Mouse (Mus musculus): ENCODE data around the gene Ephb2.

Gene Ephb2

GRCm38 (mm10) chr4:136731761-136732160, 104.0 kb downstream of the Ephb2 start:
- no peak for DNase-seq (ENCODE audit: low spot score in 2 of 2)

GRCm38 (mm10) chr4:136731008-136731609, 104.7 kb downstream of the Ephb2 start:
- DNase-seq (ENCODE audit: low spot score in 2 of 2) = no peak

- DNase-seq (ENCODE audit: low spot score in 2 of 2) = no peak
Observed at GRCm38 (mm10) chr4:136730501-136730900, 105.3 kb downstream of the Ephb2 start.

- DNase-seq (ENCODE audit: low spot score in 2 of 2) = no peak
Observed at GRCm38 (mm10) chr4:136729574-136729973, 106.2 kb downstream of the Ephb2 start.

GRCm38 (mm10) chr4:136726941-136727340, 108.8 kb downstream of the Ephb2 start:
- DNase-seq (ENCODE audit: low spot score in 2 of 2) = no peak

- no peak for DNase-seq (ENCODE audit: low spot score in 2 of 2)
Observed at GRCm38 (mm10) chr4:136724731-136725130, 111.1 kb downstream of the Ephb2 start.

GRCm38 (mm10) chr4:136722361-136723082, 113.3 kb downstream of the Ephb2 start:
- DNase-seq (ENCODE audit: low spot score in 2 of 2) = no peak

- DNase-seq (ENCODE audit: low spot score in 2 of 2) = no peak
Observed at GRCm38 (mm10) chr4:136721937-136722336, 113.9 kb downstream of the Ephb2 start.

GRCm38 (mm10) chr4:136720025-136720424, 115.8 kb downstream of the Ephb2 start:
- no peak for DNase-seq (ENCODE audit: low spot score in 2 of 2)

- no peak for DNase-seq (ENCODE audit: low spot score in 2 of 2)
Observed at GRCm38 (mm10) chr4:136718193-136718986, 117.4 kb downstream of the Ephb2 start.

GRCm38 (mm10) chr4:136716561-136716972, 119.2 kb downstream of the Ephb2 start:
- DNase-seq (ENCODE audit: low spot score in 2 of 2) = no peak

GRCm38 (mm10) chr4:136714530-136714929, 121.3 kb downstream of the Ephb2 start:
- DNase-seq (ENCODE audit: low spot score in 2 of 2) = no peak

GRCm38 (mm10) chr4:136713889-136714288, 121.9 kb downstream of the Ephb2 start:
- DNase-seq (ENCODE audit: low spot score in 2 of 2) = no peak

GRCm38 (mm10) chr4:136713431-136713830, 122.4 kb downstream of the Ephb2 start:
- no peak for DNase-seq (ENCODE audit: low spot score in 2 of 2)

GRCm38 (mm10) chr4:136711985-136712768, 123.6 kb downstream of the Ephb2 start:
- DNase-seq (ENCODE audit: low spot score in 2 of 2) = no peak

GRCm38 (mm10) chr4:136710345-136710744, 125.4 kb downstream of the Ephb2 start:
- no peak for DNase-seq (ENCODE audit: low spot score in 2 of 2)

- no peak for DNase-seq (ENCODE audit: low spot score in 2 of 2)
Observed at GRCm38 (mm10) chr4:136708956-136709355, 126.8 kb downstream of the Ephb2 start.

GRCm38 (mm10) chr4:136706696-136707095, 129.1 kb downstream of the Ephb2 start:
- DNase-seq (ENCODE audit: low spot score in 2 of 2) = no peak

- no peak for DNase-seq (ENCODE audit: low spot score in 2 of 2)
Observed at GRCm38 (mm10) chr4:136705091-136705490, 130.7 kb downstream of the Ephb2 start.

- DNase-seq (ENCODE audit: low spot score in 2 of 2) = no peak
Observed at GRCm38 (mm10) chr4:136704551-136704950, 131.2 kb downstream of the Ephb2 start.

GRCm38 (mm10) chr4:136703351-136703750, 132.4 kb downstream of the Ephb2 start:
- no peak for DNase-seq (ENCODE audit: low spot score in 2 of 2)

GRCm38 (mm10) chr4:136702456-136702855, 133.3 kb downstream of the Ephb2 start:
- no peak for DNase-seq (ENCODE audit: low spot score in 2 of 2)

All from frontal cortex, postnatal 25 days (tissue).